Mouse (Mus musculus): ENCODE data around the gene Hoxa5. TPM values are rescaled to one million over a fixed set of nuclear protein-coding genes. Genes with fewer than 3 reads are reported as not detected.

The Hoxa5 gene
- polyA plus RNA-seq, 1 experiment from 2014 or later: 0.41 TPM

DNA sequence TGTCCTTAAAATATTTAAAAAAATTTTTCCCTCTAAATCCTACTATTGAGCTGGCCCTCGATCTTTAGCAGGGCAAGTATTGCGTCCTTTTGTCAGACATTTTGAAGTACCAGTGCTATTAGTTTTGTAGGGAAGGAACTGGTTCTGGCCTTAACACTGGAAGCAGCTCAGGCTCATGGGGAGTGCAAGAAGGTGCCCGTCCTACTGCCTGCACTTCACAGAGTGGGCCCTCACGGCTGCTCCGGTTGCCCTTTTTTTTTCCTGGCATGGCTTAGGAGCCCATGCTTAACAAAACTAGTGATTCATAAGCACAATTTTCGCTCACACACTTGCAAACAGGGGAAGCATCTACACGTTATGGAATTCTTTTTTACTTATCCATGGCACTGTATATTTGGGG lies 34.6 kb upstream of the Hoxa5 start:
- Histone ChIP-seq H3K4me3 (replicated peaks) (no peak overlapping the region), H3K9ac (no peak overlapping the region), H3K36me3 (replicated peaks) (no peaks in the 10 kb centered on the region), H3K27ac (replicated peaks) (no peak overlapping the region), H3K9me3 (replicated peaks) (no peaks in the 10 kb centered on the region), H3K27me3 (peaks cover 100% of the 10 kb centered on the region), H3K4me2 (no peak overlapping the region), H3K4me1 (replicated peaks) (no peaks in the 10 kb centered on the region; the same call in 1 of the 2 replicates)
- WGBS (ENCODE audit: insufficient replicate concordance): 8% methylated on average over 7 of the region's 7 CpGs
- ATAC-seq (ENCODE audit: insufficient read depth): no peak

DNA sequence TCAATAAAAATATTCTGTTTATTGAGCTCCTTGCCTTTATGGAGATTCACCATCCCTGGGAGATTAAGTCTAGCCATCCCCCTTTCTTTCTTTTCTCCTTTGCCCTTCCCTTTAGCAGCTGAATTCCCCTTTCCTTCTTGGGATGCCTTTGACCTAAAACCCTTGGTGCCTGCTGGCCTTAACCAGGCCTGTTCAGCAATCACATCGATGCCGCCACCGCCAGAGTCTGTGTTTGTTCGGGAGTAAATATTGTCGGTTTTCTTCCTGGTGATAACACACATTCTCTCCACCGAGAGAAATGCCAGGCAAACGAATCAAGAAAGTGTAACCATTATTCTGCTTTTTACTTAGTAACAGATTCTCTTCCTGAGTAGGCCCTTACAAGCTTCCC lies 33.8 kb upstream of the Hoxa5 start:
- H3K27me3 ChIP-seq: peaks cover 100% of the 10 kb centered on the region
- no peaks in the 10 kb centered on the region for H3K36me3 ChIP-seq (replicated peaks)
- no peak overlapping the region for H3K27ac ChIP-seq (replicated peaks)
- no peak overlapping the region for H3K9ac ChIP-seq
- no peak overlapping the region for H3K4me3 ChIP-seq (replicated peaks)
- 5% methylated on average over 7 of the region's 7 CpGs for WGBS (ENCODE audit: insufficient replicate concordance)
- no peaks in the 10 kb centered on the region for H3K9me3 ChIP-seq (replicated peaks)
- H3K4me2 ChIP-seq: no peak overlapping the region
- no peaks in the 10 kb centered on the region; the same call in 1 of the 2 replicates for H3K4me1 ChIP-seq (replicated peaks)
- ATAC-seq (ENCODE audit: insufficient read depth): no peak

DNA sequence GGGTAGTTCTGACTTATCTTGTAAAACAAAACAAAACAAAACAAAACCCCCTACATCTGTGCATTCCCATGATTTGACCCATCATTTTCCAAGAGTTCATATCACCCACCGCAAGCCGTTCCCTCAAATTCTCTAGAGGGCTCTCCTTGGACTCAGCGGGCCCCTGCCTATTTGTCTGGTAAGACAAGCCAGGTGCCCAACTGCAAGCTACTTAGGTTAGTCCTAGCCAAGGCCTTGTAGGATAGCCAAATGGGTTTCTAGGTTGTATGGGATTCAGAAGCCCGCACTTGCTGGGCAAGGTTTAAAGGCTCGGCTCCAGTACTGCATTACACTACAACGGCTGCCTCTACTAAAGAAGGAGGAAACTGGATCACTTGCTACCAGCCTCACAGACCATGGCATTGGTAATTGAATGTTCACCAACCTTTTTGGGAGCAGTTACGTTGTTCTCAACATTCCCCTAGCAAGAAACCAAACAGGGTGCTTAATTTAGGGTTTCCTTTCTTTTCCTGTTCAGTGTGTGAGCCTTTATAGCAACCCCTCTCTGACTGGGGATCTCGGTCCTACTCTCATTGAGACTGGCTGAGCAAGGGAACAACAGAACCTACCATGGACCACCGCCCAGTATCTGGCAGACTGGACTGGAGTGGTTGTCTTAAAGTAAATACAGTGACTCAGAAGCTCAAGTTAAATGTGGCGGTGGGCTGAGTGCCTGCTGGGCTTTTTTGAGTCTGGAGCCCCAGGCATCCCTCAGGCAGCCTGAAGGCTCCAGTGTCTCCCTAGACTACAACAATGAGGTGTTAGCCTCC lies 33.2 kb upstream of the Hoxa5 start:
- Histone ChIP-seq H3K4me2 (no peak overlapping the region), H3K9me3 (replicated peaks) (no peaks in the 10 kb centered on the region), H3K4me3 (replicated peaks) (no peak overlapping the region), H3K9ac (no peak overlapping the region), H3K27me3 (peaks cover 100% of the 10 kb centered on the region), H3K4me1 (replicated peaks) (no peaks in the 10 kb centered on the region; the same call in none of the 2 replicates), H3K36me3 (replicated peaks) (no peaks in the 10 kb centered on the region), H3K27ac (replicated peaks) (no peak overlapping the region)
- 18% methylated on average over 10 of the region's 10 CpGs for WGBS (ENCODE audit: insufficient replicate concordance)
- no peak for ATAC-seq (ENCODE audit: insufficient read depth)

DNA sequence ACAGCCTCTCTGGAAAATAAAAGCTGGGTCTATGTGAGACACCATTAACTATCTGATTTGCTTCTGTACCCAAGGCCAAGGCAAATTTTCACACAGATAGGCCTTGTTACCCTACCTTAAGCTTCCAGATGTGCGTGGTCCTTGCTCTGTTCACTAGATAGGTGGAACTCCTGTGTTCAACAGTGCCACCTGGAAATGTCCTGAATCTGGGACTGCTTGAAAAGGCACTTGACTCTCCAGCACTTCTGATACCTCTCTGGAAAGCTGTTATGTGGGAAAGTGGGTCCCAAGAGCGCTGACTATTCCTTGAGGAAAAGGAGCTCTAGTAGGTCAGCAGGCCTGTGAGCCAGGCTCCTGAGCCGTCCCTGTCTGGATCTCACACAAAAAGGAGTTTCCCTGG lies 32.4 kb upstream of the Hoxa5 start:
- Histone ChIP-seq H3K27ac (replicated peaks) (no peak overlapping the region), H3K27me3 (peaks cover 100% of the 10 kb centered on the region), H3K9ac (no peak overlapping the region), H3K4me2 (no peak overlapping the region), H3K36me3 (replicated peaks) (no peaks in the 10 kb centered on the region), H3K4me3 (replicated peaks) (no peak overlapping the region), H3K4me1 (replicated peaks) (no peaks in the 10 kb centered on the region; the same call in none of the 2 replicates), H3K9me3 (replicated peaks) (no peaks in the 10 kb centered on the region)
- ATAC-seq (ENCODE audit: insufficient read depth): no peak
- 23% methylated on average over 3 of the region's 3 CpGs for WGBS (ENCODE audit: insufficient replicate concordance)

DNA sequence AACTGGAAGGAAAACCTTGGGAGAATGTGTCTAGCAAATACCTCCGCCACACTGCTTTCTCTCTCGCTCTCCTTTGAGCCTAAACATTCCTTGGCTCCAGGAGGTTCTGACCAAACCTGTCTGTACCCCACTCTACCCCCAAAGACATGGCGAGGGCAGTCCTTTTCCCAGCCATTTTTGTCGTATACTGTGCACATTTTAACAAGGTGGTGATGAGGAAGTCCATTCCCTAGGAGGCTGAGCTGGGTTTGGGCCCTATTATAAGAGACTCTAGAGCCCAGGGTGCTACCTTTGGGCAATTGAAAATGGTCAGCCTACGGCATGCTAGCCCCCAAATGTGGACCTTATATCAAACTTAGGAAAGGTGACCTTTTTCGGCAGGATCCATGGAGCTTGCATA lies 31.5 kb upstream of the Hoxa5 start:
- H3K4me3 ChIP-seq (replicated peaks): no peak overlapping the region
- WGBS (ENCODE audit: insufficient replicate concordance): 29% methylated on average over 6 of the region's 6 CpGs
- H3K27ac ChIP-seq (replicated peaks): no peak overlapping the region
- no peaks in the 10 kb centered on the region for H3K9me3 ChIP-seq (replicated peaks)
- H3K9ac ChIP-seq: no peak overlapping the region
- H3K27me3 ChIP-seq: peaks cover 99% of the 10 kb centered on the region
- H3K4me1 ChIP-seq (replicated peaks): no peaks in the 10 kb centered on the region; the same call in none of the 2 replicates
- no peak overlapping the region for H3K4me2 ChIP-seq
- H3K36me3 ChIP-seq (replicated peaks): no peaks in the 10 kb centered on the region
- no peak for ATAC-seq (ENCODE audit: insufficient read depth)

DNA sequence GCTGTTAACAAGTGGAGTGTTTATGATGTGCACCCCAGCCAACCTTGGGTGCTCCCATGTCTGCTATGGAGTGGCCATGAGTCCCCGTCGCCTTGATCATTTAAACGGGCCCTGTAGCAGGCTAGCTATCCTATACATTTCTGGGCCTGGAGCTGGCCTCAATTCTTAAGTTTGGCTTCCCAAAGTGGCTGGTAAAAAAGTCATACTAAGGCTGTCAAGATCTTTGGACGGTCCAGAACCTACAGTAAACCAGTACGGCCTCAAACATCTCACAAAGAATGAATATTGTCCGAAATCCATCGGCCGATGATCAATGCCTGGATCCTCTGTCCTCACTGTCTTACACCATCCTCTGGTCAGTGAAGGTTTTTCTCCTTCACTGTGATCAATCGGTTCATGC lies 30.9 kb upstream of the Hoxa5 start:
- H3K4me2 ChIP-seq: no peak overlapping the region
- H3K27me3 ChIP-seq: peaks cover 99% of the 10 kb centered on the region
- H3K9ac ChIP-seq: no peak overlapping the region
- ATAC-seq (ENCODE audit: insufficient read depth): no peak
- H3K27ac ChIP-seq (replicated peaks): no peak overlapping the region
- H3K9me3 ChIP-seq (replicated peaks): no peaks in the 10 kb centered on the region
- H3K4me1 ChIP-seq (replicated peaks): no peaks in the 10 kb centered on the region; the same call in none of the 2 replicates
- no peaks in the 10 kb centered on the region for H3K36me3 ChIP-seq (replicated peaks)
- no peak overlapping the region for H3K4me3 ChIP-seq (replicated peaks)
- WGBS (ENCODE audit: insufficient replicate concordance): 39% methylated on average over 9 of the region's 9 CpGs

DNA sequence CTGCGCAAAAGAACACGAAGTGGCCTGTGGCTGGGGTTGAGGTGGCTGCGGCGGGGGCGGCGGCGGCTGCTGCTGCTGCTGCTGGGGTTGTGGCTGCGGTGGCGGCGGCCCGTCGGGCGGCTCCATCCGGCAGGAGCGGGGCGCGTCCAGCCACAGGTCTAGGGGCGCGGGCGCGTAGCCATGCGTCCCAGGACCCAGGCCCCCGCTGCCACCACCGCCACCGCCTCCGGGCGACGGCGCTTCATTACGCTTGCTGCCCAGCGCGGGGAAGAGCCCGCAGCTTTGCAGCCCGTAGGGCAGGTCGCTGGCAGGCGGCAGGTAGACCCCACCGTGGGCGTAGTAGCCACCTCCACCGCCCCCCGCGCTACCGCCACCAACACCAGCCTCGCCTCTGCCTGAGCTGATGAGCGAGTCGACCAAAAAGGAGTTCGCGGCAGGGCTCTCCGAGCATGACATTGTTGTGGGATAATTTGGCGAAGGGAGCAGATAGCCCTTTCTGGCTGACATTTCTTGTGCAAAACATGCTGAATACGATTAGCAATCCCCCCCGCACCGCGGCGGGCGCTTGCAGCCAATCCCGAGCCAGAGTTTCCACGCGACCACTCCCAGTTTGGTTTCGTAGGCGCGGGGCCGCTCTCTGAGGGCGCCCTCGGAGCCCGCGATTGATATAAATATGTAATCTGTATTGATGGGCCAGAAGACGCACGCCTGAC lies 30.2 kb upstream of the Hoxa5 start:
- no peak for ATAC-seq (ENCODE audit: insufficient read depth)
- Histone ChIP-seq H3K36me3 (replicated peaks) (no peaks in the 10 kb centered on the region), H3K4me1 (replicated peaks) (no peaks in the 10 kb centered on the region; the same call in none of the 2 replicates), H3K9me3 (replicated peaks) (no peaks in the 10 kb centered on the region), H3K4me2 (no peak overlapping the region), H3K27ac (replicated peaks) (no peak overlapping the region), H3K9ac (no peak overlapping the region), H3K27me3 (peaks cover 99% of the 10 kb centered on the region), H3K4me3 (replicated peaks) (no peak overlapping the region)
- WGBS (ENCODE audit: insufficient replicate concordance): 2% methylated on average over 68 of the region's 68 CpGs

DNA sequence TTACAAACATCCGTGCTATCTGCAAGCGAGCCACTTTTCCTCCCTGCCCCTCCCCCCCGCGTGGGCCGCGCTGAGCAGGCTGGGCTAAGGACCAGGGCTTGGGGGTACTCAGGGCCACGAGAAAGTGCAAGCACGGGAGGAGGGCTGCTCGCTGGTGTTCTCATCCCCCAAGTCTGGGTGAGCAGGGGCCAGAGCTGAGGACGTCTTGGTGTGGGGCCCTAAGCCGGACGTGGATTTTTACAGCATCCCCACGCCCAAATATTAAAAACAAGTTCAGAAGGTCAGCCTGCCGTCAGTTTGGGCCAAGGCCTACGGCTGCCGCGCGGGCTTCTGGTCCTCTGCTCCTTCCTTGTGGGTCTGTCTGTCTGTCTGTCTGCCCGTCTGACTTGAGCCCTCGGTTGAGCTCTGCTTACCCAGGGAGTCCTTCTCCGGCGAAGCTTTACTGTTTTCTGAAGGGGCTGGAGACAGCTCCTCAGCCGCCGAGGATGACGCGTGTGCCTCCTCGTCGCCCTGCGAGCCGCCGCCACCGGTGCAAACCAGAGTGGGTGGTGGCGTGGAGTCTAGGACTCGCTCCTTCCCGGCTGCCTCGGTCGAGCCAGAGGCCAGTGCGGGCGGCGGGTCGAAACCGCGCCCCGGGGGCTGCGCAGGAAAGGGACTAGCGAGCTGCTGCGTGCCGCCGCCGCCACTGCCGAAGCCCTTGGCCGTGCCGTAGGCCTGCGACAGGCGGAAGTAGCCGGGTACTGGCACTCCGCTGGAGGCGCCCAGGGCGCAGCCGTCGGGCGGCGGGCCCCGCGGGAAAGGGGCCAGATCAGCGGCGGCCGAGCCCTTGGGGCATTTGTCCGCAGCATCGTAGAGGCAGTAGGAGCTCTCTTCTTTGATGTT lies 29.4 kb upstream of the Hoxa5 start:
- no peaks in the 10 kb centered on the region for H3K36me3 ChIP-seq (replicated peaks)
- no peak overlapping the region for H3K9ac ChIP-seq
- H3K9me3 ChIP-seq (replicated peaks): no peaks in the 10 kb centered on the region
- H3K4me3 ChIP-seq (replicated peaks): no peak overlapping the region
- no peak overlapping the region for H3K4me2 ChIP-seq
- no peak for ATAC-seq (ENCODE audit: insufficient read depth)
- H3K4me1 ChIP-seq (replicated peaks): no peaks in the 10 kb centered on the region; the same call in none of the 2 replicates
- H3K27me3 ChIP-seq: peaks cover 99% of the 10 kb centered on the region
- WGBS (ENCODE audit: insufficient replicate concordance): 1% methylated on average over 70 of the region's 70 CpGs
- no peak overlapping the region for H3K27ac ChIP-seq (replicated peaks)

DNA sequence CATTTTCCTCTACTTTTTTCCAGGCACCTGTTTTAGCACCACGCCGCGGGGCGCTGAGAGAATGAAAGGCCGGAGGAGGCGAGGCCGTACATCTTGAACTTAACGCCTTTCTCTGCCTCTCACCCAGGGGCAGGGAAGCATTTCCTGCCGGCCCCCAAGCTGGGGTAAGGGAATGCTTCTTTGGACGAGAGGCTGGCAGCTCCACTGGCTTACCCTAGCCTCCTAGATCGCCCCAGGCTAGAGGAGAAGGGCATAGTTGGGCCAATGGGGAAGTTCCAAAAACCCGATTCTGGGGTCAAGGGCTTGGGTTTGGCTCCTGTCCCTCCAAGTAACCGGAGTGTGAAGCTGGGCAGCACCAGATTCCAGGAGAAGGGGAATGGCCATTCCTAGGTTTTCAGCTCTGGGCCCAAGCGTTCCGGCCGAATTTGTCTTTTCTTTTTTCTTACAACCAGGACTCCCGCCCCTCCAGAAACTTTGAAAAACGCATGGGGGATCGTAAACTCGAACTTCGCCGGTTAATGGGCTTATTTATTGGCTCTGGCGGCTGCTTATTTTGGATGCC lies 28.7 kb upstream of the Hoxa5 start:
- H3K4me3 ChIP-seq (replicated peaks): no peak overlapping the region
- WGBS (ENCODE audit: insufficient replicate concordance): 4% methylated on average over 23 of the region's 23 CpGs

DNA sequence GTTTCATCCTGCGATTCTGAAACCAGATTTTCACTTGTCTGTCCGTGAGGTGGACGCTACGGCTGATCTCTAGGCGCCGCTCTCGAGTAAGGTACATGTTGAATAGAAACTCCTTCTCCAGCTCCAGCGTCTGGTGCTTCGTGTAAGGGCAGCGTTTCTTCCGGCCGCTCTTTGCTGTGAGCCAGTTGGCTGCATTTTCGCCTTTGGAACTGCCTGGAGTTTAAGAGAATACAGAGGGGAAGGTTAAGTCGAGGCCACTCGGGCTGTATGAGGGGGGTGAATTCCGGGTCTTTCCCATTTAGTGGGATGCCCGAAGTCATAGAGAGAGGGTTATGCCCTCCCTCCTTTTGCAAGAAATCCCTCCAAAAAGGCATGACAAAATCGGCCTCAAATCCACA lies 28.2 kb upstream of the Hoxa5 start:
- no peak overlapping the region for H3K27ac ChIP-seq (replicated peaks)
- no peak overlapping the region for H3K9ac ChIP-seq
- H3K27me3 ChIP-seq: peaks cover 98% of the 10 kb centered on the region
- no peaks in the 10 kb centered on the region; the same call in none of the 2 replicates for H3K4me1 ChIP-seq (replicated peaks)
- H3K4me2 ChIP-seq: no peak overlapping the region
- no peaks in the 10 kb centered on the region for H3K9me3 ChIP-seq (replicated peaks)
- no peaks in the 10 kb centered on the region for H3K36me3 ChIP-seq (replicated peaks)
- WGBS (ENCODE audit: insufficient replicate concordance): under 1% methylated on average over 18 of the region's 18 CpGs
- no peak for ATAC-seq (ENCODE audit: insufficient read depth)
- no peak overlapping the region for H3K4me3 ChIP-seq (replicated peaks)

More for the DNA sequence above, 28.7 kb upstream of the Hoxa5 start:
- no peak overlapping the region for H3K9ac ChIP-seq
- peaks cover 98% of the 10 kb centered on the region for H3K27me3 ChIP-seq
- H3K27ac ChIP-seq (replicated peaks): no peak overlapping the region
- ATAC-seq (ENCODE audit: insufficient read depth): no peak
- no peak overlapping the region for H3K4me2 ChIP-seq
- no peaks in the 10 kb centered on the region for H3K36me3 ChIP-seq (replicated peaks)
- no peaks in the 10 kb centered on the region for H3K9me3 ChIP-seq (replicated peaks)
- H3K4me1 ChIP-seq (replicated peaks): no peaks in the 10 kb centered on the region; the same call in none of the 2 replicates
